Mouse (Mus musculus) limb, embryonic 14.5 days (tissue): Measurements from ENCODE around the gene Slc35d1. TPM values are rescaled to one million over a fixed set of nuclear protein-coding genes. Genes with fewer than 3 reads are reported as not detected.

Experiments used
- ATAC-seq: fragments of 200-750 bp; cut with Nextera tagmentation; 2 replicates; pipeline ENCODE4 v1.8.0; 2017; ENCODE audit warnings: low read depth, moderate number of reproducible peaks, moderate TSS enrichment; ENCODE audit not compliant: low FRiP score
- DNase-seq: peaks from one replicate; pipeline ENCODE4 v3.0.0-alpha.2; 2015; ENCODE audit warnings: low spot score
- H3K27ac ChIP-seq: fragments of 300-500 bp; sonication (generic); replicated peaks from 2 replicates; pipeline ENCODE4 v1.5.1; 2014; ENCODE audit warnings: low read depth, mild to moderate bottlenecking, low read length, moderate library complexity, mixed read lengths
- H3K27me3 ChIP-seq: fragments of 300-500 bp; sonication (generic); 2 replicates; pipeline ENCODE4 v1.6.1; 2014; ENCODE audit warnings: low read length, mixed read lengths; ENCODE audit not compliant: control insufficient read depth, insufficient read depth
- H3K36me3 ChIP-seq: fragments of 300-500 bp; sonication (generic); 2 replicates; pipeline ENCODE4 v1.6.1; 2014; ENCODE audit warnings: mild to moderate bottlenecking, low read length, moderate library complexity, mixed read lengths; ENCODE audit not compliant: control insufficient read depth, insufficient read depth
- H3K4me1 ChIP-seq: fragments of 300-500 bp; sonication (generic); 2 replicates; pipeline ENCODE4 v1.6.1; 2014; ENCODE audit warnings: antibody characterized with exemption, low read length, mixed read lengths; ENCODE audit not compliant: control insufficient read depth, insufficient read depth
- H3K4me2 ChIP-seq: fragments of 300-500 bp; sonication (generic); replicated peaks from 2 replicates; pipeline ENCODE4 v1.6.1; 2014; ENCODE audit warnings: low read depth, mild to moderate bottlenecking, low read length, moderate library complexity; ENCODE audit not compliant: severe bottlenecking
- H3K4me3 ChIP-seq: fragments of 300-500 bp; sonication (generic); replicated peaks from 2 replicates; pipeline ENCODE4 v1.5.1; 2014; ENCODE audit warnings: low read length
- H3K9ac ChIP-seq: fragments of 300-500 bp; sonication (generic); 2 replicates; pipeline ENCODE4 v1.6.1; 2014; ENCODE audit warnings: mild to moderate bottlenecking, low read depth, low read length, moderate library complexity; ENCODE audit not compliant: severe bottlenecking
- H3K9me3 ChIP-seq: fragments of 300-500 bp; sonication (generic); 2 replicates; pipeline ENCODE4 v1.6.1; 2016; ENCODE audit warnings: low read length; ENCODE audit not compliant: control insufficient read depth
- POLR2A ChIP-seq: fragments of 200-500 bp; IDR thresholded peaks from 2 replicates; pipeline ENCODE4 v1.8.0; 2012; ENCODE audit warnings: inconsistent platforms, mild to moderate bottlenecking, moderate library complexity, borderline replicate concordance; ENCODE audit not compliant: insufficient read depth, insufficient read length; ENCODE audit errors: extremely low read depth
- WGBS: fragments of 180-500 bp; shearing (Covaris S2); extraction: QIAGEN DNeasy Blood & Tissue Kit; methylation state at CpG from one replicate; pipeline ENCODE4 v1.1.7; 2014; 5-methylcytosine and 5-hydroxymethylcytosine counted together
- polyA plus RNA-seq, 2 experiments: library from polyadenylated mRNA; depleted of rRNA in 1 of 2; stranded (reverse) in 1 of 2; unstranded in 1 of 2; fragments of >200 nt; fragmentation: Nextera tagmentation in 1 of 2; extraction: Ambion mirVana in 1 of 2; gene quantifications; 2 replicates each; pipeline versions ENCODE4 v1.2.1 to v1.2.3; 2012 to 2014

The Slc35d1 gene
- polyA plus RNA-seq, 2 experiments: 12.2 to 18.0 TPM

GRCm38 (mm10) chr4:103146339-103146738 is 68.6 kb downstream of the Slc35d1 start:
- Histone ChIP-seq H3K4me1 (no peaks in the 10 kb centered on the region), H3K27me3 (no peaks in the 10 kb centered on the region), H3K36me3 (peaks cover 74% of the 10 kb centered on the region), H3K9me3 (no peaks in the 10 kb centered on the region), H3K4me2 (no peak overlapping the region), H3K9ac (no peak overlapping the region), H3K27ac (no peak overlapping the region), H3K4me3 (no peak overlapping the region)
- 45% methylated on average over 5 of the region's 5 CpGs for WGBS
- ATAC-seq: peak; percentile 41; the same call in 1 of the 2 replicates
- TF ChIP-seq POLR2A: no peak
- peak; percentile 82 for DNase-seq

GRCm38 (mm10) chr4:103136946-103137345 is 78.0 kb downstream of the Slc35d1 start:
- 81% methylated on average over 1 of the region's 1 CpGs for WGBS
- ATAC-seq: no peak
- Histone ChIP-seq H3K4me1 (no peaks in the 10 kb centered on the region), H3K4me3 (no peak overlapping the region), H3K9ac (no peak overlapping the region), H3K27me3 (no peaks in the 10 kb centered on the region), H3K27ac (no peak overlapping the region), H3K9me3 (no peaks in the 10 kb centered on the region), H3K4me2 (no peak overlapping the region), H3K36me3 (peaks cover 50% of the 10 kb centered on the region)
- no peak for TF ChIP-seq POLR2A
- no peak for DNase-seq

- TF ChIP-seq POLR2A: no peak
- H3K4me3 ChIP-seq: no peak overlapping the region
- peaks cover 14% of the 10 kb centered on the region for H3K36me3 ChIP-seq
- ATAC-seq (no peak), DNase-seq (no peak)
- no peaks in the 10 kb centered on the region for H3K27me3 ChIP-seq
- H3K9ac ChIP-seq: no peak overlapping the region
- H3K27ac ChIP-seq: no peak overlapping the region
- no peak overlapping the region for H3K4me2 ChIP-seq
- H3K4me1 ChIP-seq: peaks cover 2% of the 10 kb centered on the region
- 81% methylated on average over 4 of the region's 4 CpGs for WGBS
- H3K9me3 ChIP-seq: no peaks in the 10 kb centered on the region
Measured at GRCm38 (mm10) chr4:103126533-103126932, 88.4 kb downstream of the Slc35d1 start.

- Histone ChIP-seq H3K9me3 (no peaks in the 10 kb centered on the region), H3K27ac (no peak overlapping the region), H3K4me2 (no peak overlapping the region), H3K9ac (no peak overlapping the region), H3K4me3 (no peak overlapping the region), H3K4me1 (peaks cover 16% of the 10 kb centered on the region), H3K36me3 (no peaks in the 10 kb centered on the region), H3K27me3 (no peaks in the 10 kb centered on the region)
- no peak for TF ChIP-seq POLR2A
- DNase-seq (no peak), ATAC-seq (no peak)
Measured at GRCm38 (mm10) chr4:103123606-103124005, 91.4 kb downstream of the Slc35d1 start.

- no peaks in the 10 kb centered on the region for H3K27me3 ChIP-seq
- DNase-seq (no peak), ATAC-seq (no peak)
- H3K27ac ChIP-seq: no peak overlapping the region
- H3K36me3 ChIP-seq: no peaks in the 10 kb centered on the region
- H3K4me1 ChIP-seq: peaks cover 16% of the 10 kb centered on the region
- WGBS: 66% methylated on average over 2 of the region's 2 CpGs
- TF ChIP-seq POLR2A: no peak
- no peak overlapping the region for H3K9ac ChIP-seq
- no peak overlapping the region for H3K4me3 ChIP-seq
- H3K4me2 ChIP-seq: no peak overlapping the region
- H3K9me3 ChIP-seq: no peaks in the 10 kb centered on the region
Measured at GRCm38 (mm10) chr4:103123086-103123485, 91.9 kb downstream of the Slc35d1 start.
